Mouse (Mus musculus): ENCODE measurements at regions not wholly inside any gene's neighbourhood (a gene's known extent, or its start where the extent isn't known, plus 50 kb on each side); places are given as distances from the start of the nearest gene placed in this dataset.
A peak's percentile ranks its signal among the peaks of the same experiment; 100 is the strongest.

DNA sequence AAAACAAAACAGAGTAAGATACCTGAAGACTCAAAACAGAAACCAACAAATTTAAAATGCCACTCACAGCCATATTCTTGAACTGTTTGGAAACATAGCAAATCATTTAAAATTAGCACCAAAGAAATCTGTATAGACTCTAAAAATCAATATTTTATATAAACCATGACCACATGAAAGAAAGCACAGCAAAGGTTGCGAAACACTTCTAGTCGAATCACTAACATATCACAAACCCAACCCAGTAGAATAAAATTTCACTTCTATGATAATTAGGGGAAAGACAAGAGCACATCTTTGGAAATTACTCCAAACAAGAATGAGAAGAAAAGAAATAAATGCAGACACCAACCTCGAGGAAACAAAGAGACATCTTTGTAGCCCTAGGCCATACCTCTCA lies 630.0 kb upstream of the Sox9 start:
- no peak for ATAC-seq (replicated peaks; ENCODE audit: poor library complexity, severe bottlenecking)

DNA sequence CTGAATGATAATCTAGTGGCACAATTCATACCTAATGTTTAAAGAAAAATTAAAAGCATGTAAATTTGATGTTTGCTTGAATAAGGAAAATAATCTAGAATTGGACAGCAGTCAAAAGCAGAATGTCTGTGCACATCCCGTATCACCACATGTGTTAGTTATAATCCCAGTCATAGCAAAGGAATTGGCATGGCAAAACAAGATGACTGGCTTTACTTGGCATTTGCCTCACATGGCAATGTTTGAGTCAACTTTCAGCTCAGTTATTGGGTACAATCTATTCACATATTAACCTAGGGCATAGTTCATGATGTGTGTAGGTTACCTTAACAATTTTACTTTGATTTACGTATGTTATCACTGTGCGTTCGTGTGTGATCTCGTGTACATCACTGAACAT lies 628.8 kb upstream of the Sox9 start:
- no peak for ATAC-seq (replicated peaks; ENCODE audit: poor library complexity, severe bottlenecking)

DNA sequence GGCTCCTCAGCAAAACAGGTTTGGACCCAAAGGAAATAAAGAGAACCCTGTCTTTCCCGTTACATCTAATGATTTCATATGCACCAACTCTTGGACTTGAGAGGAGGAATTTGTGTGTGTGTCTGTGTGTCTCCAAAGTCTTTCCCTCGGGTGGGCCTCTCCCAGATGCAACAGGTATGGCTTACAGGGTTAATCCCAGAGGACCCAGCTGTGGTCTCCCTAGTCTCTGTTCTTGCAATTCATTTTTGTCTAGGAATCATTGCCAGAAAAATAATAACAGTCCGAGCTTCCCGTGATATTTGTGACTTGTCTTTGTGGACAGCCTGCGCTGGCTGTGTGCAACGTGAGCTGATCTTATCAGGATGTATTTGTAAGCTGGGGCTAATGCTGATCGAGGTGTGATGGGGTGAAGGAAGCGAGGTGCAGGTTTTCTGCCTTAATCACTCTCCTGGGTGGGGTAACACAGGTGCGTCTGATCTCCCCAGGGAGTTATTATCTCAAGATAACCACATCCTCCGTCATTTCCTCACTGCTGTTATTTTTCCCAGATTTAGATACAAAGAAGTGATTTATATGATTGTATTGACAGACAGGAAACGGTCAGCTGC lies 627.2 kb upstream of the Sox9 start:
- ATAC-seq (replicated peaks; ENCODE audit: poor library complexity, severe bottlenecking), result no peak

DNA sequence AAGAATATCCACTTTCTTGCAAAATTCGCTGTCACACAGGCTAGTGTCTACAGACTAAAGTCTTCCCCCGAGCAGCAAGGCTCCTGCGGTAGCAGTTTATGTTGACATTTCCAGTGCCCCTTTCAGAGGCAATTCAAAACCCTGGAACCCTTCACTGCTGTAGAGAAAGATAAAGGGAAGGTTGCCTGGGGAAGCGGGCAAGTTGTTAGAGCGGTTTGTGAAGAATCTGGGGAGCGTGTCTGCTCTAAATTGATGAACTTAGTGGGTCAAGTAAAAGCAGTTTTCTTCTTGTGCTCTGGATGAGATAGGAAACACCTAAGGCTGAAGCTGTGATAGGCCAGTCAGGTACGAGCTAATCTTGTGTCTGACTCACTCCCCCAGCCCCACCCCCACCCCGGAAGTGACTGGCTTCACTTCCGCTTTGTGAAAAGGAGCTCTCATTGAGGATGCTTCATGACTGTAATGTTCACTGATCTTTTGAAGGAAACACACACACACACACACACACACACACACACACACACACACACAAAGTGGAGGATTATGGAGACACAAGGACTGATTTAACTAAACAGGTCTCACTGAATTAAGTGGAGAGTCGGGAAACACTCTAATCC lies 626.6 kb upstream of the Sox9 start:
- ATAC-seq (replicated peaks; ENCODE audit: poor library complexity, severe bottlenecking), result peak; percentile 77

DNA sequence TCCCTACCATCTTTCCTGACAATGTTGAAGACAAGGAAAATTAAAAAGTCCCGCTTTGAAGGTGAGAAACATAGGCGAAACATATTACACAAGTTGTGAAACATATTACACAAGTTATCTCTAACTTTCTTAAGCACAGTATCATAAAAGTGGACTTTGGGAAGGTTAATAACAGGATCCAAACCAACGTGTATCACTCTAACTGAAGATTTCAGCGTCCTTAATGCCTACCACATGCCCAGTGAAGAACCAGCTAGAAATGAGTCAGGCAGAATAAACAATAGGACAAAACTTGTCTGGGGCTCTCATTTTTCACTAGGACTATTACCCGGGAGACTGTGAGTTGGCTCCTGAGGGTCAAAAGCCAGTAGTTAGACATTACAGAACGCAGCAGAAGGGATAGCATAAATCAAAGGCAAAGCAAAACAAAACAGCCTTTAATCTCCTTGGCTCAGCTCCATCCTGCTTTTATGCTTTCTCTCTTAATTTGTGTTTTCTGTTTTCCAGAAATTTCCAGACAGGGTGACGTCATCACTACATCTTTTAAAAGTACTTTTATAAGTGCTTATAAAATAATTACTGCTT lies 618.3 kb upstream of the Sox9 start:
- ATAC-seq (replicated peaks; ENCODE audit: poor library complexity, severe bottlenecking), result no peak

DNA sequence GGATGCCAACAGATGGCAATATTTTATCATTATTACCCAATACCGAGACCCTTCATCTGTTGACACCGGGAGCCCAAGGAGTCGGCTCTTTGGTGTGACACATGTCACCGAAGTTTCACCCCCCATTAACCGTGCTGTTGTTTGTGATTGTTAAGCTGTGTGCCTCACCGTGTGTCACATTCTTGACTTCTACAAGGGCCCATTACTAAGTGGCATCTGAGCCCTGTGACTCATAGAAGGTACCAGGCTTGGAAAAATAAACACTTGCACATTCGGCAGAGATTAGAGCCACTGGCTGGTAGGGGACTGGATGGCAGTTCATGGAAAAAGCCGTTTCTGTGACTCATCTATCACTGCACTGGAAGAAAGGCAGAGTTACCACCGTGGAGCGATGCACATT lies 608.4 kb upstream of the Sox9 start:
- no peak for ATAC-seq (replicated peaks; ENCODE audit: poor library complexity, severe bottlenecking)

DNA sequence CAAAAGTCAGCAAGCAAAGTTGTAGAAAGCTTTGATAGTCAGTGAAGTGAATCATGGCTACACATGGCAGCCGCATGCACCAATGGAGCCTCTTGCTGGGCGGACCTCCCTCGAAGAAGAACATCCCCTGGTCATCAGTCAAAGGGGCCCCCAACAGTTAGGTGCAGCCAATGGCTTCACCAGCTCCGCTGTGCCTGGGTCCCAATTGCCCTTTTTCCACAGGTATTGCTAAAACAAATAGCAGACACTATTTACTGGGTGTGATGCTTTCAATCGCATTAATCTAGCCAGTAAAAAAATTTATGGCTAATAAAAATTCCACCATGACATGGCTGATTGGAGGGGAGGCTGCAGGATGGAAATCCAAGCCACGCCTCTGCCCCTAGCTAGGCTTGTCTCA lies 606.7 kb upstream of the Sox9 start:
- ATAC-seq (replicated peaks; ENCODE audit: poor library complexity, severe bottlenecking), result no peak

DNA sequence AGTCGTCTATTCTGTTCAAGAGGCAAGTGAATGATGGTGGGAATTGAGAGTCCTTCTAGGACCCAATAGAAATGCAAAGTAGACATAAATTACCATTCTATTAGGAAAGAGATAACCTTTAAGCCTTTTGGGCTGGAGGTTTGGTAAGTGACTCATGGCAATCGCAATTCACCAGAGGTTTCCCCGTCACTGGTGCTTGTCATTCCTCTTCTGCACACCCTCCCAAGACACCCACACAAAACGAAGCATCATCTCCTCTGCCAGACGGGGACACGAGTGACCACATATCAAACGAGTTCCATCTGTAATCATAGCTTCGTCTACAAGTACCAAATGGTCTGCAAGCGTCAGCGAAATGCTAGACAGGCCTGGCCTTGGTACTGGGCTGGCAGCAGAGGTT lies 601.4 kb upstream of the Sox9 start:
- no peak for ATAC-seq (replicated peaks; ENCODE audit: poor library complexity, severe bottlenecking)

DNA sequence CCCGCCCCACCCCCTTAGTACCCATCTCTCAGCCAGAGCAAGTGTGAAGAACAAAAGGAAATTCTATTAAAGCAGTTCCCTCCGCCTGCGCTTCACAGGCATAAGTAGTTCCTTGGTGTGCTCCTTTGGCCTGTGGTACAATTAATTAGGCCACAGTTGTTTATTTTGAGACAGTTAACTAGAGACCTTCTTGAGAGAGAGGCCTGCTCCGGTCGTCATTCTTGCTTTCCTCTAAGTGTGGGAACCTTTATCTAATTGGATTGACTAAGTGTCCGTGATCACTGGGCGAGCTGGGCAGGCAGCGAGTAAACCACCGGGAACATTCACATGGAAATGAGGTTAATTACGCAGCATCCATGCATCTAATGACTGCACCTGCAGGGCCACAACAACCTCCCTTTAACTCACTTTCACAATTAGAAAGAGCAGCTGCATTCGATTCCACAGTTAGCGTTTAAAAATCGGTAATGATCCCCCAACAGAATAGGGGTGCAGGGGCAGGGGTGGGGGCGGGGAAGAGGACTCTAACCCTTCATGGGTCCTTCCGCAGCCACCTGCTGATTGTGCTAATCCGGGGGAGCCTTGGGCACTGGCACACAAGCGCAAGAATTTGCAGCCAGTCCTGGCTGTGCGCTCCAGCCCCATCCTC lies 584.3 kb upstream of the Sox9 start:
- ATAC-seq (replicated peaks; ENCODE audit: poor library complexity, severe bottlenecking), result no peak

DNA sequence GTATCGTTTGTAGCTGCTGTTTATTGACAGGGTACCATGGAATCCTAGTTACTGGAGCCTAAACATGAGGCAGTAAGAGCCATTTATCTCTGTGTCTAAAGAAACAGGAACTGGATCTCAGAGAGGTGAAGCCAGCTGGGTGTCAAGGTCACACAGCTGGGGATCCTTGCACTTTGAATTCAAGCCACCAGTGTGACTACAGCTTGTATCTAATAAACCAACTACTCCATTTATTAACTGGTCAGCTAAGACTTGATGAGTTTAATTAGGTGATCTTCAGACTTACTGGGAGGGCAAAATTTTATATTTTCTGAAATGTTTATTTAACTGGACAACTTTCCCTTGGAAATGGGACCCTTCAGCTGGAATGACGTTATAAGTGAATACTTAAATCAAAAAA lies 577.5 kb upstream of the Sox9 start:
- no peak for ATAC-seq (replicated peaks; ENCODE audit: poor library complexity, severe bottlenecking)

DNA sequence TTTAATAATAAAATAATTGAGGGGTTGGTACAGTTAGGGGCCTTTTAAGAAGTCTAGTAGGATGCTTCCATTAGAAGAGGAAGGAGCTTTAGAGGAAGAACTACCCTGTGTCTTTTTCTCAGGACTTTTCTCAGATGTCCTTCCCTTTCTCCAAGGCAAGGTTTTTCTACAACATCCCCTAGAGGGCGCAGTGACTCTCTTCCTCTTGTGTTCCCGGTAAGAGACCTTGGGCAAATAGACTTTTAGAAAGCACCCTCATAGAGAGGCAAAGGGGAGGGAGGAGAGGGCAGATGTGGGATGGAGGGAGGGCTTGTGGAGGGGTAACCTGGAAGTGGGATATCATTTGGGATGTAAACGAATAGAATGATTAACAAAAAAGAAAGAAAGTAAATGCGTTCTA lies 572.6 kb upstream of the Sox9 start:
- ATAC-seq (replicated peaks; ENCODE audit: poor library complexity, severe bottlenecking), result no peak; the same call in 1 of the 2 replicates

DNA sequence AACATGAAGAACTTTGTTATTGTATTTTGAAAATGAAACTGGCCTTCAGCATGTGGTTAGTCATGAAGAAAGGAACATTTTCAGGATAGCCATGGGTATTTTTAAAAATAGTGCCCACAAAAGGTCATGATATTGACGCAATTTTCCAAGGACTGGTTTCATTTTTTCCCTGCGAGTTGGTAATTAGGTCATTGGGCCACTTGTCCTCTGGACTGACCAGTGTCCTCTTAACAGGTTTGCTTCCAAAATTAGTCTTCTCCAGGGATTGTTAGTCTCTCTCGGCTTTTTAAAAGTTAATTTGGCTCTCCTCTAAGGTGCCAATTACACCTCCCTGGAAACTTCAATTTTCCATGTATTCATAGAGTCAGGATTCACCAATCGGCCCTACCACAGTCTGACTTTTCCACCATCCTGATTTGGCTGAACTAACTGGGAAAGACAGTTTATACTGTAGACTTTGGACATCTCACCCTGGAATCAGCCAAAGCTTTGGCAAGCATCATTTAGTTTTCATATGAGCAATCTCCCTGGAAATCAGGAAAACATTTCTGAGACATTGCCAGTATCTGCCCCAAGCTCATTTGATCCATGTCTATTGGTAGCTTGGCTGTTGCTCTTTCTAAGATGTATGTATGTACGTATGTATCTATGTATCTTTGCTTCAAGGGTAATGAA lies 562.8 kb upstream of the Sox9 start:
- ATAC-seq (replicated peaks; ENCODE audit: poor library complexity, severe bottlenecking), result no peak

DNA sequence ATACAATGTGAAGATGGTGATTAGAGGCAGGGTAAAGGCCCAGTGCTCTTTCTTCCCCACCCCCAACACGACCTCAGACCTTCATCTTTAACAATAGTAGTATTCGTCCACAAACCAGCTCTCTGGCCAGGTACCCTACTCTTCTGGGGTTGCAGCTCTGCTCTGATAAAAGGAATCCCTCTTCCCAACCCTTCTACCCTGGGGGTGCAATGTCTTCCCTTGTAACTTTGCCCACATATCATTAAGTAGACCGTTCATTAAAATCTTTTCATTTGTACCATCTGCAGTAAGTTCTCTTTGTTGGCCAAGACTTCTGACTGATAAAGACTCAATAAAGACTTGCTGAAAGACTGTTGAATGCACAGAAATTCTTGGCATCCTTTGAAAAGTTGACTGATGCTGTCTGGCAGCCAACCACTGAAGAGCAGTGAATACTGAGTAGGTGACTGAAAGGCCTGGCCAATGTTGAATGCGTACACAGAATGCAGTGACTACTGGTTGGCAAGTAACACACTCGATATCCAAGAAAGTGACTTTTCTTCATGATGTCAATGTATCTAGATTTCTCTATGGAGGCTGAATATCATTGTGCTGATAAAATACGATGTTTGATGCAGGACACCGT lies 547.4 kb upstream of the Sox9 start:
- no peak for ATAC-seq (replicated peaks; ENCODE audit: poor library complexity, severe bottlenecking)

DNA sequence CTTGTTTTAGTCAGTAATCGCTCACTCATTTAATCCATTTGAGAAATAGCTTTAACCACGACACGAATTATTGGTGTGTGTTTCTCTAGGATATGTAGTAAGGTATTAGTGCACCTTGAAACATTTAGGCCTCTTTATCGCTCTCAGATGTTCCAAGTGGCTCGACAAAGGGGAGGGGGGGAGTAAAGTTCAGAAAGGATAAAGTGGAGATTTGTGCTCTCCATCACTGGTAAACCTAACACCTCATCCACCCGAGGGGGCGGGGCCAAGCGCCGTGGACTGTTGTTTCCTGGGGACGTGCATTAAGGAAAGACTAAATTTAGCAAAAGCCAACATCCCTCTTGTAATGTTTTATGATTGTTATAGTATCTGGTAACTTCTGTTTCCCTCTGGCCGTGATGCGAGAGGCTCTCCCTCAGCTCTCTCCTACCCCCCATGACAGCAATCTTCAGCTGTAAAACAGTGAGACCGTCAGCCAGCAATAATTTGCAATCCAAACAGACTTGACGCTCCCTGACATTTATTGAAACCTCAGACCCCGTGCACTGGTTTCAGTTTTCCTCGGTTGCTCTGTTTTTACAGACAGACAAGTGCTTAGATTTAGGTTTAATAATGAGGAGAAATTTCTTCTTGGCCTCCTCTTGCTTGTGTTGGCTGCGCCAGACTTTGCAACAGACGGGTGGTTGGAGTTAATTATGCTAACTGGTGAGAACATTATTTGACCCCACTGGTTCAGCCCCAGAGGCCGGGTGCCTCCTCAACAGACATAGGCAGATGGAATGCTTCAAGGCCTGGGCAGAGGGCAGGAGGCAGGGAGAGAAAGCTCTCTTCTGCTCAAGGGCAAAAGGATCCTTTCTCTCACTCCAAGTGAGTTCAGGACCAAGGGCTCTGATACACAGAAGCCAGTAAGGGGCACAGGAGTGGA lies 542.8 kb upstream of the Sox9 start:
- no peak for ATAC-seq (replicated peaks; ENCODE audit: poor library complexity, severe bottlenecking)

DNA sequence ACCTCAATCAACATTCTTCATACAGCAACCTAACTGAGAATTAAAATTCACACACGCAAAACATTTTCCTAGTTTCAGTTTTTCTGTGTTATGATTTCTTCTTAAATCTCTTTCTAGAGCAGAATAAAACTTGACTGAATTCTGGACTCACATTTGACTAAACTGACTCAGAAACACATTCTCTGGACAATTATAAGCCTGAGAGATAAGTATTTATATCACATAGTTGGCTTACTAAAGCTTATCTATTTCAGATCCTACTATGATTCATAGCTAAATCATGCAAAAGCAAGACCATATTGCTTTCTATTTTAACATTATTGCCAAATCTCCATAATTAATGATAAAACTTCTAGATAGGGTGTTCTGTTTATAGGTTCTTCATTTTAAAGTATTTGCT lies 529.5 kb upstream of the Sox9 start:
- no peak for ATAC-seq (replicated peaks; ENCODE audit: poor library complexity, severe bottlenecking)

DNA sequence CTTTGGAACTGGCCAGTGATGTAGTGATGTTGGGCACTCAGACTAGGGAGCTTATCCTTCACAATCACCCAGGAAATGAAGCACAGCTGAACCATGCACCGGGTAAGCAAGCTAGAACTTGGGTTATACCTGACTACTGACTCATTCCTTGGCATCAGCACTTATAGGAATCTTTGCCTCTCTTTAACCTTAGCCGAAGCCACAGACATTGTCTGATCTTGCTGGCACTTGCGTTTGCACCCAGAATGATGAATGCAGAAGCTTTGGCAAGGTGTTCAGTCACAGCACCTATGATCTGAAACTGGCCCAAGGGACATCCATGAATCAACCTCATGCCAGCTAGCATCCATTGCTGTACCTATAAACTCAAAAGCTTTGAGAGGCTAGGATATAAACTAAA lies 529.0 kb upstream of the Sox9 start:
- ATAC-seq (replicated peaks; ENCODE audit: poor library complexity, severe bottlenecking), result no peak

DNA sequence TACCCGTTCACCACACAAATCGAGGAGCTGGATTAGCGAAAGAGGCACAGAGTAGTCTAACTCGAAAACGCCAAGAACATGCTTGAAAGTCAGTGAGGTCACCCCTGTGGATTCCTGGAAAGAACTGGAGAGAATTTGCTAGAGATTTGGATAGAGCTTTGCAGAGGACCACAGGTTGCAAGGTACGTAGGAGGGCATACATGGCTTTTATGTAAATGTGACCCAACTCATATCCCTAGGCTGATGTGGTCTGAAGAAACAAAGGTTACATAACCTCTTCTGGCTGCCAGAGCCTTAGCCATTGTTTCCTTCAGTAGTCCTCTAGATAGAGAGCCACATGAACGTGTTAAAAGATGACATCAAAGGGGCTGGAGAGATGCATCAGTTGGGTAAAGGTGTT lies 525.7 kb upstream of the Sox9 start:
- ATAC-seq (replicated peaks; ENCODE audit: poor library complexity, severe bottlenecking), result no peak

DNA sequence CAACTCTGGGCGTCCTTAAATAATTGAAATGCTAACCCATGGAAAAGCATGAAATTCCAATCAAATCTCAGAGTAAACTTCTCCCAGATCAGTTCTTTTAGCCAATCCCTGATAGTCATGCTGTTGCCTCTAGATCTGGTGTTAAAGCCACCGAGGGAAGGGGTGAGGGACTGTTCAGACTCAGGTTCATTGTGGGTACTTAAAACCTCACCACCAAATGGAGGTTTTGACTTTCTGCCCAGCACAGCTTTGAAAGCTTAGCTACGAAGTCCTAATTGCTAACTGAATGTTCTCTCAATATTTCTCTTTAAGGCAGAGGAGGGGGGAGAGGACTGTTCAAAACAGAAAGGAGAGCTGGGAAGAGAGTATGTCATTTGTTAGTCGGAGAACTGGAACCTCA lies 517.9 kb upstream of the Sox9 start:
- no peak for ATAC-seq (replicated peaks; ENCODE audit: poor library complexity, severe bottlenecking)

DNA sequence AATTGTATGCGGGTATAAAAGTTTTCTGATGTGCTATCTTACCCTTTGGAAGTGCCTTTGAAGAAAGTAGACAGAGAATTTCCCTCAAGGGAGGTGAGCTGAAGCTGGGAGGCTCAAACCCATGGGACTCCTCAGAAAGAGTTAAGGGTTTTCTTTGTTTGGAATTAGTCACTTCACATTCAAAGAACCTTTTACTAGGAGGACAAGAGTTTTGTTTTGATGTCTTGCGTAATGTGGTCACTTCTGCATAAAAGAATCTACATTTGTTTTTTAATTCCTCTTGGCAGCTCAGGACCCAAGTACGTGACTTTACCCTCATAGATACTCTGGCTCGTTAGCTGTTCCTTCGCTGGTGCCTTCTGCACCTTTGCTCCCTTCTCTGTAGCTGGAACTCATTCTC lies 511.1 kb upstream of the Sox9 start:
- ATAC-seq (replicated peaks; ENCODE audit: poor library complexity, severe bottlenecking), result no peak

DNA sequence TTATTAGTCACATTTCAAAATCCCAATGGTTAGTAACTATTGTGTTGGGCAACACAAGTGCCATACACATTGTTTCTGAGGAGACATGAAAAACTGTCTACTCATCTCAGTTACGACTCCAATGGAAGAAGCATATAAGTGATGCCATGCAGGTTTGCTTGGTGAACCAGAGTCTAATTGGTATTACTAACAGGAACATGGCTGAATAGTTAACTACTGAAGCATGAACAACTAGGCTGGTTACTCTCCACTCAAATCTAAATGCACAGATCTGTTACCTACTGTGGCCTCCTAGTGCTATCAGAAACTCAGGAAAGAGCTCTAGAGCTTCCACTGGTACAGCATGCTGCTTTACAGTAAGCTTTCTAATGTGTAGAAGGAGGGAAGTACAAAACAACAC lies 503.5 kb upstream of the Sox9 start:
- ATAC-seq (replicated peaks; ENCODE audit: poor library complexity, severe bottlenecking), result no peak

Data from granulocyte monocyte progenitor cell, adult 5-6 weeks (primary cell).